In the genomic region with DNA sequence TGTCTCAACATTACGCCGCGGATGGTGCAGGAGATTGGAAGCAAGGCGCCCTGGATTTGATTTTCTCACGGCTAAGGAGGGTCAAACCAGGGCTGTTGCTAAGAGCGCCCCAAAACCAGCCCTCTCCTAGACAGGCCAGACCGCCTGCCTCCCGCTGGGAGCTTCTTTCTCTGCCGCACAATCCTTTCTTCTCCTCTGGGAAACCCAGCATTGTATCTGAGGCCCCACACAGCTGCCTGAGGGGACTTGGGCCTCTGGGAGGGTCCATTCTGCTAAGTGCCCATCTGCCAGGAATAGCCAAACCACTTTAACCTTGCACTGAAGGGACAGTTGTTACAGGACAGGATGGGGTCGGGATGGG, we compare ENCODE assay signal across 8 mouse cellular contexts. TPM values are rescaled to one million over a fixed set of nuclear protein-coding genes. Genes with fewer than 3 reads are reported as not detected.
DNase-seq lines count a peak whose midpoint lies in the region; ATAC-seq and TF ChIP-seq lines count a peak whose summit lies in the region.

No protein-coding gene starts in this region.

- no peak overlapping the region for H3K27ac ChIP-seq in heart, embryonic 15.5 days
- H3K27ac ChIP-seq in heart, adult 2 months = no peak overlapping the region
- H3K27ac ChIP-seq in forebrain, embryonic 13.5 days = peak overlapping the region; percentile 97
- no peak overlapping the region for H3K27ac ChIP-seq in liver, embryonic 15.5 days (replicated peaks)

- H3K27me3 ChIP-seq in heart, embryonic 15.5 days = peaks cover 8% of the 10 kb centered on the region; the same call in 1 of the 2 replicates
- no peaks in the 10 kb centered on the region for H3K27me3 ChIP-seq in heart, adult 2 months (ENCODE audit: control insufficient read depth, insufficient read depth, low read length)
- no peaks in the 10 kb centered on the region for H3K27me3 ChIP-seq in forebrain, embryonic 13.5 days
- H3K27me3 ChIP-seq in liver, embryonic 15.5 days = peaks cover 26% of the 10 kb centered on the region

- H3K79me2 ChIP-seq in heart, adult 2 months (replicated peaks; ENCODE audit: control insufficient read depth, insufficient read depth, low read length) = no peaks in the 10 kb centered on the region

- WGBS in heart, embryonic 15.5 days = 2% methylated on average over 10 of the region's 10 CpGs
- WGBS in heart, adult 2 months = 8% methylated on average over 10 of the region's 10 CpGs
- WGBS in forebrain, embryonic 13.5 days = 3% methylated on average over 10 of the region's 10 CpGs
- WGBS in liver, embryonic 15.5 days (ENCODE audit: insufficient replicate concordance) = 7% methylated on average over 10 of the region's 10 CpGs

- TF ChIP-seq EP300 in heart, adult 2 months (IDR thresholded peaks at IDR 0.05; ENCODE audit: insufficient read depth, low read depth, low read length) = no peak

- no peaks in the 10 kb centered on the region for H3K36me3 ChIP-seq in heart, embryonic 15.5 days
- H3K36me3 ChIP-seq in heart, adult 2 months (ENCODE audit: control insufficient read depth, insufficient read depth, low read length) = peaks cover 5% of the 10 kb centered on the region; the same call in 1 of the 2 replicates
- H3K36me3 ChIP-seq in forebrain, embryonic 13.5 days (ENCODE audit: poor library complexity, severe bottlenecking) = peaks cover 41% of the 10 kb centered on the region
- peaks cover 4% of the 10 kb centered on the region; the same call in 1 of the 2 replicates for H3K36me3 ChIP-seq in liver, embryonic 15.5 days (replicated peaks)

- TF ChIP-seq POLR2A in heart, adult 2 months (IDR thresholded peaks at IDR 0.05; ENCODE audit: insufficient read depth, low read depth, low read length) = no peak
- TF ChIP-seq POLR2A in brain, embryonic 14.5 days (IDR thresholded peaks at IDR 0.05; ENCODE audit: borderline replicate concordance, extremely low read depth, insufficient read depth, insufficient read length, poor library complexity, severe bottlenecking) = peak; percentile 5; the same call in 1 of the 2 replicates

- ATAC-seq in heart, embryonic 15.5 days (replicated peaks; ENCODE audit: insufficient number of reproducible peaks, insufficient read depth, low FRiP score, low read depth) = peak; percentile 37; the same call in 1 of the 2 replicates
- ATAC-seq in forebrain, embryonic 13.5 days = peak; percentile 77
- no peak for ATAC-seq in liver, embryonic 15.5 days (ENCODE audit: insufficient read depth)

- H3K4me2 ChIP-seq in heart, embryonic 15.5 days = peak overlapping the region; percentile 92
- H3K4me2 ChIP-seq in forebrain, embryonic 13.5 days = peak overlapping the region; percentile 76
- peak overlapping the region; percentile 61 for H3K4me2 ChIP-seq in liver, embryonic 15.5 days

- no peak for TF ChIP-seq CTCF in heart, adult 2 months (IDR thresholded peaks at IDR 0.05)
- TF ChIP-seq CTCF in brain, embryonic 14.5 days (IDR thresholded peaks at IDR 0.05; ENCODE audit: borderline replicate concordance, extremely low read depth, insufficient read depth, insufficient read length) = no peak

- no peaks in the 10 kb centered on the region for H3K9me3 ChIP-seq in heart, embryonic 15.5 days (replicated peaks)
- no peaks in the 10 kb centered on the region for H3K9me3 ChIP-seq in forebrain, embryonic 13.5 days (replicated peaks)
- no peaks in the 10 kb centered on the region for H3K9me3 ChIP-seq in liver, embryonic 15.5 days (replicated peaks)

- no peak for DNase-seq in heart, adult 2 months
- DNase-seq in brain, embryonic 14.5 days (ENCODE audit: low read depth) = no peak
- no peak for DNase-seq in ovary, adult 18-20 months (ENCODE audit: low spot score)
- no peak for DNase-seq in frontal cortex, postnatal 14 days (ENCODE audit: low spot score in 2 of 2)
- no peak for DNase-seq in adrenal gland, postnatal 36 days

- H3K4me1 ChIP-seq in heart, embryonic 15.5 days (replicated peaks) = peaks cover 14% of the 10 kb centered on the region
- H3K4me1 ChIP-seq in heart, adult 2 months (ENCODE audit: control insufficient read depth, insufficient read depth, low read length) = no peaks in the 10 kb centered on the region
- H3K4me1 ChIP-seq in forebrain, embryonic 13.5 days = peaks cover 39% of the 10 kb centered on the region
- H3K4me1 ChIP-seq in liver, embryonic 15.5 days (replicated peaks) = peaks cover 11% of the 10 kb centered on the region; the same call in 1 of the 2 replicates

- H3K9ac ChIP-seq in heart, embryonic 15.5 days = peak overlapping the region; percentile 50
- H3K9ac ChIP-seq in heart, adult 2 months (ENCODE audit: low read depth, low read length) = no peak overlapping the region
- H3K9ac ChIP-seq in forebrain, embryonic 13.5 days = peak overlapping the region; percentile 95
- H3K9ac ChIP-seq in liver, embryonic 15.5 days = no peak overlapping the region

- peak overlapping the region; percentile 54 for H3K4me3 ChIP-seq in heart, embryonic 15.5 days
- H3K4me3 ChIP-seq in heart, adult 2 months = no peak overlapping the region; the same call in 1 of the 2 replicates
- H3K4me3 ChIP-seq in forebrain, embryonic 13.5 days = peak overlapping the region; percentile 70
- peak overlapping the region; percentile 36 for H3K4me3 ChIP-seq in liver, embryonic 15.5 days (replicated peaks)

- intact Hi-C loops in heart, adult 2 months (cut with DNase I) = loop anchor here (5.0 kb wide), 1 partner anchor 427 kb away; no protein-coding TSS in a partner anchor

RNA-seq across cellular contexts. Expression of a gene that starts 0.3 kb away (rescaled TPM):
- 1.8 and 8.2 TPM in 2 replicates for polyA plus RNA-seq in heart, embryonic 15.5 days (2015; fragmentation: Nextera tagmentation; extraction: Ambion mirVana)
- 1 to 10 TPM in 1 of 2 experiments, under 1 TPM in 1; 0.57 to 1.4 TPM for total RNA-seq in heart, adult 2 months (2021)
- polyA plus RNA-seq in heart, adult 2 months (2012; rRNA removed) = 1.4 and 1.6 TPM in 2 replicates
- polyA plus RNA-seq in brain, embryonic 14.5 days (2012; rRNA removed) = 403 and 481 TPM in 2 replicates
- 467 and 499 TPM in 2 replicates for polyA plus RNA-seq in forebrain, embryonic 13.5 days (2015; fragmentation: Nextera tagmentation; extraction: Ambion mirVana)
- 0.38 and 0.48 TPM in 2 replicates for polyA plus RNA-seq in liver, embryonic 15.5 days (2015; fragmentation: Nextera tagmentation; extraction: Ambion mirVana)
- 1 to 10 TPM; 2.7 to 3.0 TPM for total RNA-seq in adrenal gland, postnatal 36 days (2021)

RNA-seq across cellular contexts. Expression of a gene that starts 18.0 kb away (rescaled TPM):
- polyA plus RNA-seq in heart, embryonic 15.5 days (2015; fragmentation: Nextera tagmentation; extraction: Ambion mirVana) = 24.9 and 29.3 TPM in 2 replicates
- 10 to 100 TPM; 15.8 to 17.1 TPM for total RNA-seq in heart, adult 2 months (2021)
- 11.5 and 15.8 TPM in 2 replicates for polyA plus RNA-seq in heart, adult 2 months (2012; rRNA removed)
- polyA plus RNA-seq in brain, embryonic 14.5 days (2012; rRNA removed) = 29.3 and 34.5 TPM in 2 replicates
- polyA plus RNA-seq in forebrain, embryonic 13.5 days (2015; fragmentation: Nextera tagmentation; extraction: Ambion mirVana) = 44.2 and 50.4 TPM in 2 replicates
- polyA plus RNA-seq in liver, embryonic 15.5 days (2015; fragmentation: Nextera tagmentation; extraction: Ambion mirVana) = 15.5 and 15.9 TPM in 2 replicates
- total RNA-seq in adrenal gland, postnatal 36 days (2021) = 10 to 100 TPM; 17.0 to 28.8 TPM

RNA-seq across cellular contexts. Expression of a gene that starts 31.3 kb away (rescaled TPM):
- 0.06 TPM in 1 of 2 replicates, not detected in the other for polyA plus RNA-seq in heart, embryonic 15.5 days (2015; fragmentation: Nextera tagmentation; extraction: Ambion mirVana)
- not detected for total RNA-seq in heart, adult 2 months (2021)
- polyA plus RNA-seq in heart, adult 2 months (2012; rRNA removed) = 0.06 TPM in 1 of 2 replicates, not detected in the other
- 1.5 and 2.2 TPM in 2 replicates for polyA plus RNA-seq in brain, embryonic 14.5 days (2012; rRNA removed)
- 0.40 and 0.52 TPM in 2 replicates for polyA plus RNA-seq in forebrain, embryonic 13.5 days (2015; fragmentation: Nextera tagmentation; extraction: Ambion mirVana)
- 0.12 and 0.14 TPM in 2 replicates for polyA plus RNA-seq in liver, embryonic 15.5 days (2015; fragmentation: Nextera tagmentation; extraction: Ambion mirVana)
- total RNA-seq in adrenal gland, postnatal 36 days (2021) = under 1 TPM in 1 of 2 experiments, not detected in 1; 0.13 TPM

Comparison
In these comparisons a context has a peak if more than half of its experiments do, and no peak if none do; other contexts are left out.
1. H3K9ac ChIP-seq: peak in heart, embryonic 15.5 days (single experiment) and forebrain, embryonic 13.5 days (single experiment); none in heart, adult 2 months (single experiment) and liver, embryonic 15.5 days (single experiment).
2. RNA of a gene that starts 0.3 kb away (polyA plus RNA-seq): 467 to 499 TPM in forebrain, embryonic 13.5 days and 403 to 481 TPM in brain, embryonic 14.5 days; 1.8 to 8.2 TPM in heart, embryonic 15.5 days, 1.4 to 1.6 TPM in heart, adult 2 months and 0.38 to 0.48 TPM in liver, embryonic 15.5 days; every median in the first group is over 10 times any median in the second.
3. Peak in every context shown above with its lines, with median percentiles within 50 percentile points of each other: H3K4me2 ChIP-seq.